Mouse (Mus musculus) bone marrow macrophage, adult 2 months (primary cell): ENCODE results near the gene Arhgap29.

ENCODE experiments used
- CTCF ChIP-seq: IDR thresholded peaks from 2 replicates; pipeline ENCODE4 v1.5.1; 2012; ENCODE audit warnings: low read depth, mild to moderate bottlenecking, low read length, moderate library complexity
- POLR2A ChIP-seq: IDR thresholded peaks from 2 replicates; pipeline ENCODE4 v1.6.1; 2012; ENCODE audit warnings: mild to moderate bottlenecking, low read depth, low read length, borderline replicate concordance

DNA sequence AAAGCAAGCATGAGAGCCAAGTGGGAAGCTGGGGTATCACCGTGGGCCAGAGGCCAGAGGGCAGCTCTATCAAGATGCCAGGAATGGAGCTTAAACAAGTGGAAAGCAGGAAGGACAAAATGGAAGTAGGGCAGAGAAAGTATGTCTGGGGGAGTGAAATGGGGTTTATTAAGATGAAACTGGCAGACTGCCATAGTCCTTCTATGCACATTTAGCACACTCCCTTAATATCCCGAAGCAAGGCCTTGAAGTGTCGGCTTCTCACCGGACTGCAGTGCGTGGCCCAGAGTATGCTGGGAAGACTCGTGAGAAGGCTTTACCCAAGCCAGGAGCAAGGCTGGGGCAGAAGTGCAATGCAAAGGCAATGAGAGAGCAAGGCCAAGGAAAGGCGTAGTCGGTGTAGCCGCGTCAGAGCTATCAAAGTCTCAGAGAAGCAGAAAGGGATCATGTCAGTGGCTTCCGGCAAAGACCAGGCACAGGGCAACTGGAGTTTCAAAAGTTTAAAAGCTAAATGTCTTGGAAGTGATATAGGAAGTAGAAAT lies 11.1 kb upstream of the Arhgap29 start:
- no peak for TF ChIP-seq POLR2A
- TF ChIP-seq CTCF = no peak
